Mouse (Mus musculus): ENCODE data around the gene Afg1l. TPM values are rescaled to one million over a fixed set of nuclear protein-coding genes. Genes with fewer than 3 reads are reported as not detected.

Afg1l gene
- total RNA-seq (2021) (10 to 100 TPM; 28.6 to 31.3 TPM), polyA plus RNA-seq (2012; rRNA removed) (22.3 and 36.8 TPM in 2 replicates)
- long read RNA-seq, transcript Afg1l-201 (13 exons, 2,513 nt): major isoform, 32 of 43 reads
- long read RNA-seq, partial matches to known transcripts: 1 of 43 reads
- long read RNA-seq, other reads (novel, unspliced or antisense): 9 of 43 reads

- TF ChIP-seq CTCF (IDR thresholded peaks at IDR 0.05): peak; percentile 60
- peak; percentile 84 for TF ChIP-seq EP300 (IDR thresholded peaks at IDR 0.05; ENCODE audit: insufficient read depth, low read depth, low read length)
- TF ChIP-seq POLR2A (IDR thresholded peaks at IDR 0.05; ENCODE audit: insufficient read depth, low read depth, low read length): peak; percentile 95
Observed at GRCm38 (mm10) chr10:42478341-42478720, at the start of gene Afg1l. Gene Afg1l, minus strand, starts transcription at chr10:42478565.

GRCm38 (mm10) chr10:42525682-42526081 is 47.3 kb upstream of the Afg1l start:
- 94% methylated on average over 3 of the region's 3 CpGs for WGBS
- intact Hi-C loops (cut with DNase I): no loop called here
- H3K36me3 ChIP-seq (ENCODE audit: control insufficient read depth, insufficient read depth, low read length): peaks cover 16% of the 10 kb centered on the region
- peaks cover 5% of the 10 kb centered on the region for H3K4me1 ChIP-seq (ENCODE audit: control insufficient read depth, insufficient read depth, low read length)
- H3K9ac ChIP-seq (ENCODE audit: low read depth, low read length): no peak overlapping the region
- no peak for DNase-seq
- no peaks in the 10 kb centered on the region for H3K27me3 ChIP-seq (ENCODE audit: control insufficient read depth, insufficient read depth, low read length)
- H3K27ac ChIP-seq: no peak overlapping the region
- TF ChIP-seq CTCF (IDR thresholded peaks at IDR 0.05) (no peak), EP300 (IDR thresholded peaks at IDR 0.05; ENCODE audit: insufficient read depth, low read depth, low read length) (no peak), POLR2A (IDR thresholded peaks at IDR 0.05; ENCODE audit: insufficient read depth, low read depth, low read length) (no peak)
- H3K79me2 ChIP-seq (replicated peaks; ENCODE audit: control insufficient read depth, insufficient read depth, low read length): peaks cover 3% of the 10 kb centered on the region
- no peak overlapping the region for H3K4me3 ChIP-seq

More at GRCm38 (mm10) chr10:42478341-42478720, at the start of gene Afg1l:
- Histone ChIP-seq H3K79me2 (replicated peaks; ENCODE audit: control insufficient read depth, insufficient read depth, low read length) (peaks cover 1% of the 10 kb centered on the region; the same call in 1 of the 2 replicates), H3K4me1 (ENCODE audit: control insufficient read depth, insufficient read depth, low read length) (peaks cover 8% of the 10 kb centered on the region), H3K27ac (peak within 1 kb of the TSS; percentile 100), H3K36me3 (ENCODE audit: control insufficient read depth, insufficient read depth, low read length) (peaks cover 3% of the 10 kb centered on the region; the same call in 1 of the 2 replicates), H3K4me3 (peak within 1 kb of the TSS; percentile 88), H3K9ac (ENCODE audit: low read depth, low read length) (peak within 1 kb of the TSS; percentile 88), H3K27me3 (ENCODE audit: control insufficient read depth, insufficient read depth, low read length) (no peaks in the 10 kb centered on the region)
- DNase-seq: peak; percentile 97 to 98
- WGBS: under 1% methylated on average over 29 of the region's 29 CpGs
- intact Hi-C loops (cut with DNase I): loop anchor here (1.0 kb wide), 1 partner anchor 24 kb away; the partner anchor contains the start of gene Snx3

GRCm38 (mm10) chr10:42523556-42524162 is 45.3 kb upstream of the Afg1l start:
- intact Hi-C loops (cut with DNase I): no loop called here
- Histone ChIP-seq H3K27ac (no peak overlapping the region), H3K36me3 (ENCODE audit: control insufficient read depth, insufficient read depth, low read length) (peaks cover 21% of the 10 kb centered on the region), H3K4me3 (no peak overlapping the region), H3K27me3 (ENCODE audit: control insufficient read depth, insufficient read depth, low read length) (no peaks in the 10 kb centered on the region), H3K79me2 (replicated peaks; ENCODE audit: control insufficient read depth, insufficient read depth, low read length) (peaks cover 6% of the 10 kb centered on the region), H3K4me1 (ENCODE audit: control insufficient read depth, insufficient read depth, low read length) (peaks cover 7% of the 10 kb centered on the region), H3K9ac (ENCODE audit: low read depth, low read length) (no peak overlapping the region)
- 86% methylated on average over 11 of the region's 11 CpGs for WGBS
- TF ChIP-seq EP300 (IDR thresholded peaks at IDR 0.05; ENCODE audit: insufficient read depth, low read depth, low read length): no peak
- TF ChIP-seq POLR2A (IDR thresholded peaks at IDR 0.05; ENCODE audit: insufficient read depth, low read depth, low read length): no peak
- no peak for TF ChIP-seq CTCF (IDR thresholded peaks at IDR 0.05)
- no peak for DNase-seq

- peaks cover 7% of the 10 kb centered on the region for H3K4me1 ChIP-seq (ENCODE audit: control insufficient read depth, insufficient read depth, low read length)
- H3K27ac ChIP-seq: no peak overlapping the region
- peak; percentile 56 for TF ChIP-seq CTCF (IDR thresholded peaks at IDR 0.05)
- TF ChIP-seq POLR2A (IDR thresholded peaks at IDR 0.05; ENCODE audit: insufficient read depth, low read depth, low read length): no peak
- TF ChIP-seq EP300 (IDR thresholded peaks at IDR 0.05; ENCODE audit: insufficient read depth, low read depth, low read length): no peak
- intact Hi-C loops (cut with DNase I): no loop called here
- H3K27me3 ChIP-seq (ENCODE audit: control insufficient read depth, insufficient read depth, low read length): no peaks in the 10 kb centered on the region
- H3K79me2 ChIP-seq (replicated peaks; ENCODE audit: control insufficient read depth, insufficient read depth, low read length): peaks cover 5% of the 10 kb centered on the region
- H3K36me3 ChIP-seq (ENCODE audit: control insufficient read depth, insufficient read depth, low read length): peaks cover 18% of the 10 kb centered on the region
- no peak overlapping the region for H3K4me3 ChIP-seq
- WGBS: 32% methylated on average over 2 of the region's 2 CpGs
- no peak for DNase-seq
- no peak overlapping the region for H3K9ac ChIP-seq (ENCODE audit: low read depth, low read length)
Observed at GRCm38 (mm10) chr10:42522912-42523311, 44.5 kb upstream of the Afg1l start.

GRCm38 (mm10) chr10:42521315-42521981 is 43.1 kb upstream of the Afg1l start:
- H3K9ac ChIP-seq (ENCODE audit: low read depth, low read length): no peak overlapping the region
- peaks cover 7% of the 10 kb centered on the region for H3K4me1 ChIP-seq (ENCODE audit: control insufficient read depth, insufficient read depth, low read length)
- H3K27me3 ChIP-seq (ENCODE audit: control insufficient read depth, insufficient read depth, low read length): no peaks in the 10 kb centered on the region
- intact Hi-C loops (cut with DNase I): no loop called here
- H3K4me3 ChIP-seq: no peak overlapping the region
- no peak overlapping the region for H3K27ac ChIP-seq
- H3K36me3 ChIP-seq (ENCODE audit: control insufficient read depth, insufficient read depth, low read length): peaks cover 18% of the 10 kb centered on the region
- no peak for DNase-seq
- 30% methylated on average over 5 of the region's 5 CpGs for WGBS
- no peak for TF ChIP-seq EP300 (IDR thresholded peaks at IDR 0.05; ENCODE audit: insufficient read depth, low read depth, low read length)
- TF ChIP-seq CTCF (IDR thresholded peaks at IDR 0.05): no peak
- TF ChIP-seq POLR2A (IDR thresholded peaks at IDR 0.05; ENCODE audit: insufficient read depth, low read depth, low read length): no peak
- peaks cover 5% of the 10 kb centered on the region for H3K79me2 ChIP-seq (replicated peaks; ENCODE audit: control insufficient read depth, insufficient read depth, low read length)

All from heart, adult 2 months (tissue).